Mouse (Mus musculus) lung, adult 2 months (tissue): Measurements from ENCODE around the gene Tmem255a. TPM values are rescaled to one million over a fixed set of nuclear protein-coding genes. Genes with fewer than 3 reads are reported as not detected.

ENCODE experiments used
- DNase-seq: peaks from one replicate; pipeline ENCODE4 v3.0.0; 2022
- H3K4me1 ChIP-seq: fragments of 200-500 bp; 2 replicates; pipeline ENCODE4 v1.6.1; 2011; ENCODE audit warnings: low read length; ENCODE audit not compliant: control insufficient read depth, insufficient read depth
- H3K4me3 ChIP-seq: fragments of 200-500 bp; replicated peaks from 2 replicates; pipeline ENCODE3; 2011; ENCODE audit warnings: low read depth, mild to moderate bottlenecking, control low read depth, low read length; ENCODE audit errors: extremely low read depth
- CTCF ChIP-seq: fragments of 200-500 bp; IDR thresholded peaks from 2 replicates; pipeline ENCODE4 v1.5.1; 2011; ENCODE audit warnings: mild to moderate bottlenecking, low read length, control low read depth; ENCODE audit not compliant: insufficient read depth
- POLR2A ChIP-seq: fragments of 200-500 bp; IDR thresholded peaks from 2 replicates; pipeline ENCODE4 v1.6.1; 2011; ENCODE audit warnings: low read depth, mild to moderate bottlenecking, control low read depth, low read length, borderline replicate concordance; ENCODE audit errors: extremely low read depth
- WGBS: fragments of 180-500 bp; shearing (Covaris S2); methylation state at CpG from one replicate; pipeline ENCODE4 v1.1.7; 2018; 5-methylcytosine and 5-hydroxymethylcytosine counted together
- polyA plus RNA-seq: library from polyadenylated mRNA; depleted of rRNA; stranded (reverse); fragments of >200 nt; gene quantifications from 2 replicates; pipeline ENCODE4 v1.2.3, GENCODE M21; 2012; rRNA removed

Tmem255a gene
- 0.68 and 1.1 TPM in 2 replicates for polyA plus RNA-seq

DNA sequence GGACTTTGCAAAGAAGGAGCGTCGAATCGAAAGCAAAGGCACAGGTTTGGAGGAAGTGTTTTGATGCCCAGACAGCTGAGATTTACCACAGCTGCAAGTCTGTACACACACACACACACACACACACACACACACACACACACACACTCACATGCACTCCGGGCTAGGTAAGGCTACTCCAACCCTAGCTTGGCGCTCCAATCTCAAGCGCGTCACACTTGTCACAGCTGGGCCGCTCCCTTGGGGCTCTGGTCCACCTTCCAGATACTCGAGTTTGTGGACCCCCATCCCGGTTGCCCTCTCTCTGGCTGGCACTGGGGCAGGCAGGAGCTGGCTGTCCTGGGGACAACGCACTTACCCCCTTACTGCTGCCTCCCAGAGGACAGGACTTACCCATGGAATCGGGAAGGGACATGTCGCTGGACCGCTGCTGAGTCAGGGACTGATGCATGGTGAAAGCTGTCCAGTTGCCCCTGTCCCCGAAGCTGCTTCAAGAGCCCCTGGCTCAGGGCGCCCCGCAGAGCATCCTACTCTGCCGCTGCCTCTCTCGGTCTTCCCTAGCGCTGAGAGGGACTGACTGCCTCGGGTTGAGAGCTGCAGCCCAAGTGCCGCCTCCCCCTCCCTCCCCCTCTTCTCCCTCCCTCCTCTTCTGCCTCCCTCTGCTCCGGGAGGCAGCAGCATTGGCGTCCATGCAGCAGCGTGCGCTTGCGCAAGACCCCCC, at the start of gene Tmem255a:
Gene Tmem255a (minus strand): TSS at position 589 of the 721 bp plus-strand sequence.
- peak; percentile 11 for DNase-seq
- Histone ChIP-seq H3K4me1 (peaks cover 6% of the 10 kb centered on the region; the same call in 1 of the 2 replicates), H3K4me3 (peak within 1 kb of the TSS; percentile 41)
- TF ChIP-seq POLR2A = no peak
- TF ChIP-seq CTCF = no peak
- WGBS = 26% methylated on average over 27 of the region's 27 CpGs

GRCm38 (mm10) chrX:38259610-38260009, 7.4 kb upstream of the Tmem255a start:
- 25% methylated on average over 2 of the region's 2 CpGs for WGBS
- no peak for DNase-seq
- no peaks in the 10 kb centered on the region for H3K4me1 ChIP-seq
- H3K4me3 ChIP-seq = no peak overlapping the region
- TF ChIP-seq POLR2A (no peak), CTCF (no peak)

GRCm38 (mm10) chrX:38250352-38250950, 1.8 kb downstream of the Tmem255a start:
- peak overlapping the region; percentile 32 for H3K4me3 ChIP-seq

GRCm38 (mm10) chrX:38249640-38250351, 2.4 kb downstream of the Tmem255a start:
- peak; percentile 44 for TF ChIP-seq CTCF
- TF ChIP-seq POLR2A = no peak
- Histone ChIP-seq H3K4me3 (no peak overlapping the region), H3K4me1 (peaks cover 6% of the 10 kb centered on the region; the same call in 1 of the 2 replicates)
- 33% methylated on average over 16 of the region's 16 CpGs for WGBS
- peak; percentile 21 for DNase-seq

More at GRCm38 (mm10) chrX:38250352-38250950, 1.8 kb downstream of the Tmem255a start:
- H3K4me1 ChIP-seq = peaks cover 6% of the 10 kb centered on the region; the same call in 1 of the 2 replicates
- WGBS = 28% methylated on average over 18 of the region's 18 CpGs
- TF ChIP-seq POLR2A (no peak), CTCF (no peak)
- DNase-seq = peak; percentile 5

DNA sequence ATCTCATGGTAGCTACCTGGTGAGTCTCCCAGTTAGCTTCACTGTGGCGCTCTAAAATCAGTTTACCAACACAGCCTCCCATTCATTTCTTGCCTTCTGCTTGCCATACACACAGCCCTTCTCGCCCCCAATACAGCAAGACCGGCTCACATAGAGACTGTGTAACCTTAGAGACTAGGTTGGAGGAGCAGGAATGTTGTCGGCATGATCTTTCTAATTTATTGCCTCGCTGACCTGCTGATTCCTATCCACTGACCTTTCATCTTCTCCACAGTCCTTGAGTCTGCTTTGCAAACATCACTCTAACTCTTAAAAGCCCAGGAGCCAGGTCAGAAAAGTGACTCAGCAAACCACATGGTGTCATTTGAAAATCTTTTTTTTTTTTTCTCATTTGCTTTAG, 4.6 kb downstream of the Tmem255a start:
- Histone ChIP-seq H3K4me1 (peaks cover 6% of the 10 kb centered on the region; the same call in 1 of the 2 replicates), H3K4me3 (no peak overlapping the region)
- TF ChIP-seq POLR2A (no peak), CTCF (no peak)
- WGBS = 61% methylated on average over 5 of the region's 5 CpGs
- no peak for DNase-seq

DNA sequence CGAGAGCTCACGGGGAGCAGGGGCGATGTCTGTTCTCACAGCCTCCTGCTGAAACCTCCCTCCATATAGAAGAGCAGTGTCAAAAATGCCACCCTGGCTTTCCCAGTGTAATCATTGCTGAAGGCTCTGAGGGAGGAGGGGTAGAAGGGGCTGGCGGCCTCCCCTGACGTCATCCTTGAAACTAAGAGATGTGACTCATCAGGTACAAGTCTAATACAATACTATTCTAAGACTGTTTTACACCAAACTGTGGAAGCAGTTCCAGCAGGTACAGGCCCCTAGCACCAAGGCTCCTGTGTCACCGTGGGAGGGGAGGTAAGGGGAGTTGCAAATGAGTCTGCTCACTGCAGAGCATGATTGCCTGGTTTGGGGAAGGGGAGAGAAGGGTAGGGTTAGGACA, 5.1 kb downstream of the Tmem255a start:
- Histone ChIP-seq H3K4me1 (peaks cover 2% of the 10 kb centered on the region; the same call in 1 of the 2 replicates), H3K4me3 (no peak overlapping the region)
- WGBS = 63% methylated on average over 6 of the region's 6 CpGs
- TF ChIP-seq CTCF (no peak), POLR2A (no peak)
- no peak for DNase-seq

DNA sequence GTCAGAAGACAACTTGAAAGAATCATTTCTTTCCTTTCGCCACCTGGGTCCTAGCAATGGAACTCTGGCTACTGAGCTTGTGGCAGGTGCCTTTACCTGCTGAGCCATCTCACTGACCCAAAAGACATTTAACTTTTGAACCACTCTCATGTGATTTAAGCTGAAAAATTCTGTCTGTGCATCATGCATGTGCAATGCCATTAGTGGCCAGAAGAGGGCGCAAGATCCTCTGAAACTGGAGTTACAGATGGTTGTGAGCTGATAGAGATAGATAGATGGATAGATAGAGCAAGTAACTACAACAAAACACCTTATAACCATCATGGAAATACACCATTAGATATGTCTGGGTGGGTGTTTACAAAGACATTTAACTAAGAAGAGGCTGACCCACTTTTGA, 14.5 kb downstream of the Tmem255a start:
- DNase-seq = no peak
- Histone ChIP-seq H3K4me1 (no peaks in the 10 kb centered on the region), H3K4me3 (no peak overlapping the region)
- WGBS = 43% methylated on average over 2 of the region's 2 CpGs
- no peak for TF ChIP-seq POLR2A
- no peak for TF ChIP-seq CTCF

DNA sequence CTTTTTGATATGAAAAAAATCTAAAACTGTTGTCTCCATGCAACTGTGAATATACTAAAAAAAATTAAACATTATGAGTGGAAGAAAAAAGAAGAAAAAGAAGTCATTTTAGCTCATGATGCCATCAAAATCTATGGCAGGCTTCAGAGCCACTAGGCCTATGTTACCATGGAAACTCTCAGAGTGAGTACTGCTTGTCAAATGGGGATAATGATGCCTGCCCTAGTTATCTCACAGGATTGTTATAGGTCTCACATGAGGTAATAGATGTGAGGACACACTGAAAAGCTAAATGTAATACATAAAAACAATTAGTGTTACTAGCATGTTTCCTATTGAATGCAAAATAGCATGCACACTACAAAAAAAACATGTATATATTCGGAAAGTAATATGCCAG, 22.4 kb downstream of the Tmem255a start:
- TF ChIP-seq CTCF = no peak
- TF ChIP-seq POLR2A = no peak
- no peak overlapping the region for H3K4me3 ChIP-seq
- no peaks in the 10 kb centered on the region for H3K4me1 ChIP-seq
- 91% methylated on average over 1 of the region's 1 CpGs for WGBS
- no peak for DNase-seq

DNA sequence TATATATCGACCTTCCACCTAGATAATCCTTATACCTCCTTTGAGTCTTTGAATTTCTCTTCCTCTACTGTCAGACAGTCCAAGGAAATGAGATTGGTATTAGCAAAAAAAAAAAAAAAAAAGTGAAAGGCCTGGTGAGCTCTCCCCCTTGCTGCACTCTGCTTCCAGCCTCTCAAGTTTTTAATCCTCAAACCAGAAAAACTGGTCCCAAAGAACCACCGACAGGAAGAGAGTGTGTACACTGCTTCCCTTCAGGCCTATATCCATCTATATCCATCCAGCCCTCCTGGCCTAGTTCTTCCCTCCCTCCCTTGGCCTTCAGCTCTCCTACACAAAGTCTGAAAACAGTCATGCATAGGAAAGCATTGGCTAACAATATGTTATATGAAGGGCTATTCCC, 29.5 kb downstream of the Tmem255a start:
- no peak for DNase-seq
- Histone ChIP-seq H3K4me3 (no peak overlapping the region), H3K4me1 (no peaks in the 10 kb centered on the region)
- no peak for TF ChIP-seq POLR2A
- TF ChIP-seq CTCF = no peak
- WGBS = 46% methylated on average over 2 of the region's 2 CpGs
